Mouse (Mus musculus) midbrain, embryonic 13.5 days (tissue): ENCODE measurements around the gene Zyg11b. TPM values are rescaled to one million over a fixed set of nuclear protein-coding genes. Genes with fewer than 3 reads are reported as not detected.

Experiments used
- ATAC-seq: fragments of 200-750 bp; cut with Nextera tagmentation; 2 replicates; pipeline ENCODE4 v1.8.0; 2017; ENCODE audit warnings: mild to moderate bottlenecking, moderate TSS enrichment, moderate library complexity
- H3K27ac ChIP-seq: fragments of 300-500 bp; sonication (generic); 2 replicates; pipeline ENCODE4 v1.5.1; 2015; ENCODE audit warnings: inconsistent platforms, mild to moderate bottlenecking, moderate library complexity
- H3K27me3 ChIP-seq: fragments of 300-500 bp; sonication (generic); 2 replicates; pipeline ENCODE4 v1.6.1; 2015; ENCODE audit warnings: mild to moderate bottlenecking, inconsistent platforms
- H3K36me3 ChIP-seq: fragments of 300-500 bp; sonication (generic); 2 replicates; pipeline ENCODE4 v1.6.1; 2015; ENCODE audit warnings: mild to moderate bottlenecking, inconsistent platforms
- H3K4me1 ChIP-seq: fragments of 300-500 bp; sonication (generic); replicated peaks from 2 replicates; pipeline ENCODE4 v1.6.1; 2015; ENCODE audit warnings: inconsistent platforms
- H3K4me2 ChIP-seq: fragments of 300-500 bp; sonication (generic); replicated peaks from 2 replicates; pipeline ENCODE4 v1.6.1; 2015; ENCODE audit warnings: moderate library complexity, mild to moderate bottlenecking, inconsistent platforms
- H3K4me3 ChIP-seq: fragments of 300-500 bp; sonication (generic); replicated peaks from 2 replicates; pipeline ENCODE4 v1.5.1; 2015; ENCODE audit warnings: mild to moderate bottlenecking, inconsistent platforms
- H3K9ac ChIP-seq: fragments of 300-500 bp; sonication (generic); replicated peaks from 2 replicates; pipeline ENCODE4 v1.6.1; 2015; ENCODE audit warnings: mild to moderate bottlenecking, inconsistent platforms
- H3K9me3 ChIP-seq: fragments of 300-500 bp; sonication (generic); 2 replicates; pipeline ENCODE4 v1.6.1; 2016; ENCODE audit warnings: mild to moderate bottlenecking, inconsistent platforms
- WGBS: fragments of 180-500 bp; shearing (Covaris S2); methylation state at CpG from one replicate; pipeline ENCODE4 v1.1.7; 2015; 5-methylcytosine and 5-hydroxymethylcytosine counted together
- polyA plus RNA-seq: library from polyadenylated mRNA; unstranded; fragments of >200 nt; fragmentation: Nextera tagmentation; extraction: Ambion mirVana; gene quantifications from 2 replicates; pipeline ENCODE4 v1.2.1, GENCODE M21; 2015

The Zyg11b gene
- 30.3 and 30.9 TPM in 2 replicates for polyA plus RNA-seq

DNA sequence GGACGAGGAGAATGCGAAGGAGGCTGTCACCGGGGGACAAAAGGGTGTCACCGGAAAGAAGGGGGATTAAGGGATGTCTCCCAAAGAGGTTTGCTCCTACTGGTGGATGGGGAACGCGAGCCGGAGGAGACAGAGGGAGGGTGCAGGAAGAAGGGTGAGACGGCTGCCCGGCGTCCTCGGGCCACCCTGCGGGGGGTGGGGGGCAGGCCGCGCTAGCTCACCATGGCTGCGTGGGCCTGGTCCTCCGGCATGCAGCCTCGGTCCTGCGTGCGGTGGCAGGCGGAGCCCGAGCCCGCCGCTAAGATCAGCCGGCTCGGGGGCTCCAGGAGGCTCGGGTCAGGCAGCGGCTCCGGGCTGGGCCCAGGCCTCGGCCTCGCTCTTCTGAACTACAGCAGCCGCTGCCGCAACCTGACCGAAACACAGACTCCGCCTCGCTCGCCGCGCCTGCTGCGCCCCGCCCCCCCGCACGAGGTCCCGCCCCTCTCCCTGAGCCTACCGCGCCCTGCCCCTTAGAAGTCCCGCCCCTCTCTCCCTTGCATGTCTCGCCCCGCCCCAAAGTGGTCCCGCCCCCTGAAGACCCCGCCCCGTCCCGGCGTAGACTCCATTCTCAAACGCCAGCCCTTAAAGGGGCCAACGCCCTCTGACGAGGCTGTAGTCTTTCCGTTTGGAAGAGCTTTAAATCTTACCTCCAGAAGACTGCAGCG lies at the start of gene Zyg11b:
Zyg11b (minus strand) TSS at position 427 of the 704 bp plus-strand sequence.
- Histone ChIP-seq H3K4me2 (peak within 1 kb of the TSS; percentile 74), H3K36me3 (no peaks in the 10 kb centered on the region), H3K4me3 (peak within 1 kb of the TSS; percentile 90), H3K9ac (peak within 1 kb of the TSS; percentile 94), H3K4me1 (peaks cover 25% of the 10 kb centered on the region), H3K9me3 (no peaks in the 10 kb centered on the region), H3K27me3 (no peaks in the 10 kb centered on the region), H3K27ac (peak within 1 kb of the TSS; percentile 95)
- ATAC-seq = peak; percentile 94
- under 1% methylated on average over 57 of the region's 58 CpGs for WGBS

DNA sequence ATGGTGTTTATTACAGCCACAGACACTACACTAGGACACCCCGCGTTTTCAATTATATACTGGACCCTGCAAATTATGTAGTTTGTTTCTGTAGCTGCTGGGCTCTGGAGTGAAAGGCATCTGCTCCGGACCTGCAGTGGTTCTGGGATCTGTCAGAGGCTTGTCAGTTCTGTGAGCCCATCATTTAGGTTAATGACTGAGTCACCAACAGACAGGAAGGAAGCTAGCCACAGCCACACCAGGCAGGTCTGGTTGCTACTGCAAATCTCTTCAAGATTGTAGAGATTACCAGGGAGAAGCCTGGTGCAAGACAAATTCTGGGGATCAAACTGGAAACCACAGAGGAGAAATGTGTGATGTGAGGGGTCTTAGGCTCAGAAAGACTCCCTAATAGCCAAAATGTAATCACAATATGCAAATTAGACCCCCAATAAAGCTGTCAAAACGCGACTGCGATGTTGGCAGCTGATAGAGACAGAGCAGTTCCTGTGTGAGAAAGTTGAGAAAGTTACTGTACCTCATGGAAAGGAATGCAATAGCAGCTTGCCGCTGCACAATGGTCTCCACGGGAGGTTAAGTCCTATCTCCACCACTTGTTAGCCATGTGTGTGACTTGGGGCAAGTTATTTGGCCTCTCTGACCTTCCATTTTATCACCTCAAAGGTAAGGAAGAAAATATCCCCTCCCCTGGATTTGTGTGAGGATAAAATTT lies 49.1 kb upstream of the Zyg11b start:
- no peak overlapping the region for H3K4me3 ChIP-seq
- H3K9ac ChIP-seq = no peak overlapping the region
- no peak overlapping the region for H3K4me2 ChIP-seq
- no peak for ATAC-seq
- no peaks in the 10 kb centered on the region for H3K9me3 ChIP-seq
- no peaks in the 10 kb centered on the region for H3K36me3 ChIP-seq
- 0 out of 2 replicates have a peak overlapping the region, but pooled peaks have one; percentile 11 for H3K27ac ChIP-seq
- H3K4me1 ChIP-seq = peaks cover 37% of the 10 kb centered on the region
- 45% methylated on average over 8 of the region's 8 CpGs for WGBS
- H3K27me3 ChIP-seq = no peaks in the 10 kb centered on the region

DNA sequence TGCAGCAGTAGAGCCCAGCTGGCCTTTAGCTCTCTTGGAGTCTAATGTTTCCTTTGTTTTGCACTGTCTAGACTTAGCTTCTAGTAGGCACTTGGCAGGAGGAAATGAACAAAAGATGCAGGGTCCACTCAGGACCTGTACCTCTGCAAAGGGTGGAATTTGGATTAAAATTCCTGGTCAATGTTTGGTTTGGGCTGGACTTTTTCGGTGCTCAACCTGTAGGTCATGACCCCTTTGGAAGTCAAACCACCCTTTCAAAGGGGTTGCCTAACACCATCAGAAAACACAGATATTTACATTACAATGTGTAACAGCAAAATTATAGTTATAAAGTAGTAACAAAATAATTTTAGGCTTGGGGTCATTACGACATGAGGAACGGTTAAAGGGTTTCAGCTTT lies 48.2 kb upstream of the Zyg11b start:
- no peaks in the 10 kb centered on the region for H3K36me3 ChIP-seq
- H3K27me3 ChIP-seq = no peaks in the 10 kb centered on the region
- peaks cover 45% of the 10 kb centered on the region for H3K4me1 ChIP-seq
- H3K4me3 ChIP-seq = no peak overlapping the region
- H3K4me2 ChIP-seq = no peak overlapping the region
- no peak overlapping the region for H3K9ac ChIP-seq
- 79% methylated on average over 3 of the region's 3 CpGs for WGBS
- no peak overlapping the region for H3K27ac ChIP-seq
- ATAC-seq = no peak
- H3K9me3 ChIP-seq = no peaks in the 10 kb centered on the region

DNA sequence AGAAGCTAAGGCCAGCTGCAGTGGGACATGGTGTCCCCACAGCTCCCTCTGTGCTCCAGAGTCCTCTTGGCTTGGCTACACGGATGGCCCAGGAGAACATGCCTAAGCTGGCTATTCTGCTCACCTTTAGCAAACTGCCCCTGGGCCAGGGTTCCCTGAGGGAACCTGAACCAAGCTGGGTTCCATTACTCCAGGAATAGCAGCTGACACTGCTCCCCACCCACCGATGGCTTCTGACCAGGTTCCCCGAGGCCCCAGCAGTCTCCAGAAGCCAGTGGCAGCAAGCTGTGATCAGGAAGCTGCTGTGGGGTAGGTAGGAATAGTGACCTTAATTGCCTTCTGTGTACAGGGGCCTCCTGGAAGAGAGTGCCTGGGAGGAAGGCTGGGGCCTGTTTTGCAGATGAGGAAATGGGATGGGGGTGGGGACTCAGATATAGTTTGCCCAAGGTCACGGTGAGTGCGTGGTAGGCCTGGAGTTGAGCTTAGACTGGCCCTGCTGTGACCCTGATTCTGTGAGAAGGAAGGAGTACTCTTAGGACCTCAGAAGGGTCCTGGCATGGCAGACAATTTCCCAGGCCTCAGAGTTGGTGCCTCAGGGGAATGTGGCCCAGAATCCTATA lies 47.5 kb upstream of the Zyg11b start:
- Histone ChIP-seq H3K36me3 (no peaks in the 10 kb centered on the region), H3K4me2 (no peak overlapping the region), H3K9ac (no peak overlapping the region), H3K9me3 (no peaks in the 10 kb centered on the region), H3K4me3 (no peak overlapping the region), H3K4me1 (peaks cover 45% of the 10 kb centered on the region), H3K27ac (no peak overlapping the region), H3K27me3 (no peaks in the 10 kb centered on the region)
- WGBS = 81% methylated on average over 5 of the region's 5 CpGs
- no peak for ATAC-seq

DNA sequence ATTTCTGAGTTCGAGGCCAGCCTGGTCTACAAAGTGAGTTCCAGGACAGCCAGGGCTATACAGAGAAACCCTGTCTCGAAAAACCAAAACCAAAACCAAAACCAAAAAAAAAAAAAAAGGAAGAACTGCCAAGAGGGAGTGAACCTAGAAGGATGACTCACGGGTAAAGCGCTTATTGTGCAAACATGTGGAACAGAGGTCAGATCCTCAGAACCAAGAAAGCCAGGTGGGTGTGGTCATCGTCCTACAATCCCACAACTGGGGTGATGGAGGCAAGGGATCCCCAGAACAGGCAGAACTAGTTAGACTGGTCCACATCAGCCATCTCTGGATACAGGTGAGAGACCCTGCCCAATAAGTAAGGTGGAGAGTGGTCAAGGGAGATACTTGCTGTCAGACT lies 46.2 kb upstream of the Zyg11b start:
- H3K4me3 ChIP-seq = no peak overlapping the region
- no peaks in the 10 kb centered on the region for H3K36me3 ChIP-seq
- H3K27ac ChIP-seq = no peak overlapping the region
- 90% methylated on average over 5 of the region's 5 CpGs for WGBS
- no peak overlapping the region for H3K9ac ChIP-seq
- H3K9me3 ChIP-seq = no peaks in the 10 kb centered on the region
- H3K4me1 ChIP-seq = peaks cover 45% of the 10 kb centered on the region
- no peak for ATAC-seq
- no peak overlapping the region for H3K4me2 ChIP-seq
- H3K27me3 ChIP-seq = no peaks in the 10 kb centered on the region

DNA sequence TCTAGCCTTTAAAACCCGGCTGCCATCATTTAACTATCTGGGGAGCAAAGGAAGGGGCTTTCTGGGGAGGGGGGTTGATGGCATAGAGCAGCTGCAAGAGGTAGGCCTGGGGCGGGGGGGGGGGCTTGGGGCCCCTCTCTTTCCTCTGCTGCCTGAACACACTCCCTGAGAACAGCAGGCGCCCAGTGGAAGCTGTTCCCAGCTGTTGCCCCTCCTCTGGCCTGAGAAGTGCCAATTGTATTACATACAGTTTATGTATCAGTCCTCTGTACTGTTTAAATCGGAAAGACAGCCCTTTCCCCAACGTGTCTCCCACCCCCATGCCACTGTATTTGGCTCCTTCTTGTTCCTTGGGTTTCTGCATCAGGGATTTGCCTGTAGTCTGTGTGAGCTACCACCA lies 44.9 kb upstream of the Zyg11b start:
- Histone ChIP-seq H3K36me3 (no peaks in the 10 kb centered on the region), H3K9ac (no peak overlapping the region), H3K4me2 (no peak overlapping the region), H3K27me3 (no peaks in the 10 kb centered on the region), H3K9me3 (no peaks in the 10 kb centered on the region), H3K4me3 (no peak overlapping the region), H3K27ac (no peak overlapping the region), H3K4me1 (peaks cover 39% of the 10 kb centered on the region)
- ATAC-seq = no peak
- WGBS = 18% methylated on average over 5 of the region's 5 CpGs

DNA sequence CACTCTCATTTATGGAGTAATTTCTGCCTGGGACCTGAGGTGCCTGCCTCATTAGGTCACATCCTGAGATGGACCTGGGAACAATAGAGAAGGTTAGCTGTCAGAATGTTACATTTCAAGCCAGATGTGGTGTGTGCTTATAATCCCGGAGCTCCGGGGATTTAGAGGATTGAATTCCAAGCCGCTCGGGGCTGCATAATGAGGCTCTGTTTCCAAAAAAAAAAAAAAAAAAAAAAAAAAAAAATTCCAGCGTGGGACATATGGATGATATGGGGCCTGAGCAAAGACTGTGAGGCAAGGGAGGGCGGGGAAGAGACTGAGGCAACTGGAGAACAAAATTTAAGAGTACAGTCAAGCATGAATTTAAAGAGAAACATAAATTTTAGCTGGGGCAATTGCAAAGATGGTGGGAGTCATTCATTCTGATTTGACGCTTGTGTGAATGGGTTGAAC lies 43.8 kb upstream of the Zyg11b start:
- Histone ChIP-seq H3K4me1 (peaks cover 29% of the 10 kb centered on the region), H3K27ac (peak overlapping the region; percentile 80), H3K9me3 (no peaks in the 10 kb centered on the region), H3K27me3 (no peaks in the 10 kb centered on the region), H3K9ac (peak overlapping the region; percentile 21; the same call in 1 of the 2 replicates), H3K4me2 (no peak overlapping the region; the same call in 1 of the 2 replicates), H3K4me3 (no peak overlapping the region), H3K36me3 (no peaks in the 10 kb centered on the region)
- 8% methylated on average over 7 of the region's 7 CpGs for WGBS
- ATAC-seq = 0 out of 2 replicates have a peak, but pooled peaks have one; percentile 38

DNA sequence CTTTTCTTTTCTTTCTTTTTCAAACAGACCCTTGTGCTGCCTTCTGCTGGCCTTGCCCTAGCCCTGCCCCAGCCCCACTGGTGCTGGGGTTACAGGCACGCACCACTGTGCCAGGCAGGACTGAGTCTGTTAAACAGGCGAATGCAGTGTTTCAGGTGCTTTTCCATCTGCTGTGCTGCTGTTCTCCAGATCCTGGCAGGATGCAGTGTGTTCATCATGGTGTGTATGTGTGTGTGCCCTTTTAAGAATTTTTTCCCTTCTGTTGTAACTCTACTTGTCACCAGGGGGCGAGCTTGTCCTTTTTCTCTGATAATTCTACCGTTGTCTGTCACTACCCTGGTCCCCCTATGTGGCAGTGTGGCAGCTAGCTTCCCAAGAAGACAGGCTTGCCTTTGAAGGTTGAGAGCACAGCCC lies 38.4 kb upstream of the Zyg11b start:
- peak overlapping the region; percentile 51 for H3K27ac ChIP-seq
- no peaks in the 10 kb centered on the region for H3K9me3 ChIP-seq
- H3K4me3 ChIP-seq = no peak overlapping the region
- no peak overlapping the region for H3K4me2 ChIP-seq
- peaks cover 38% of the 10 kb centered on the region for H3K36me3 ChIP-seq
- peaks cover 15% of the 10 kb centered on the region for H3K4me1 ChIP-seq
- H3K27me3 ChIP-seq = no peaks in the 10 kb centered on the region
- ATAC-seq = peak; percentile 89
- H3K9ac ChIP-seq = no peak overlapping the region; the same call in 1 of the 2 replicates
- 17% methylated on average over 4 of the region's 4 CpGs for WGBS

DNA sequence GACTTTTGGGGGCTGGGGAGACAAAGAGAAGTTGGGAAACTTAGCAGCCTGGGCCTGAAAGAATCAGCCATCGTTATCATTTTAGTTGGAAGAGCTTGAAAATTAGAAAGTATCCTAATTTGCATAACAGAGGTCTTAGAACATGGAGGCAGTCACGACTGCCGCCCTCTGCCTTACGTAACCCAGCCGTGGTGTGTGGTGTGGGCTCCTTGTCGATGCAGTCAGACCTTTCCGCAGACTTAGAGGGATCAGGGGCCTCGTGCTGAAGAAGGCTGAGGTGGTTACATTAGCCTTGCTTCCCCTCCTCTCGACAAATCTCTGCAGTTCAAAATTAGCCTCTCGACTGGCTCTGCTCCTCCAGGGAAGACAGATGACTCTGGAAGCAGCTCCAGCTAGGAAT lies 37.9 kb upstream of the Zyg11b start:
- H3K9me3 ChIP-seq = no peaks in the 10 kb centered on the region
- H3K4me2 ChIP-seq = no peak overlapping the region
- H3K27me3 ChIP-seq = no peaks in the 10 kb centered on the region
- peak overlapping the region; percentile 51 for H3K27ac ChIP-seq
- H3K4me1 ChIP-seq = peaks cover 13% of the 10 kb centered on the region
- H3K9ac ChIP-seq = no peak overlapping the region; the same call in 1 of the 2 replicates
- H3K36me3 ChIP-seq = peaks cover 42% of the 10 kb centered on the region
- WGBS = 57% methylated on average over 10 of the region's 10 CpGs
- peak; percentile 40 for ATAC-seq
- no peak overlapping the region for H3K4me3 ChIP-seq

DNA sequence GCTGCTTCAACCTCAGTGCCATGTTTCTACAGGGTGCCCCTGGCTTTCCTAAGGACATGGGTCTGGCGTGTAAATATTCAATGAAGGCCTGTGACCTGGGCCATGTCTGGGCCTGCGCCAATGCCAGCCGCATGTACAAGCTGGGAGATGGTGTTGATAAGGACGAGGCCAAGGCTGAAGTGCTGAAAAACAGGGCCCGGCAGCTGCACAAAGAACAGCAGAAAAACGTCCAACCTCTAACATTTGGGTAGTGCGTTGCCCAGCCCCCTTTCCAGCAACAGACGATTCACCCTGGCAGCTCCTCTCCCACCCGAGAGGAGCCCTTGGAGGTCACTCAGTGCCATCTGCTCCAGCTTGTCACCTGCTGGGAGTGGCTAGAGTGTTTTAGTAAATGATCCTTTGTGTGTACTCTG lies 37.4 kb upstream of the Zyg11b start:
- WGBS = 55% methylated on average over 9 of the region's 9 CpGs
- Histone ChIP-seq H3K27me3 (no peaks in the 10 kb centered on the region), H3K4me3 (no peak overlapping the region), H3K4me1 (peaks cover 13% of the 10 kb centered on the region), H3K27ac (peak overlapping the region; percentile 51), H3K9me3 (no peaks in the 10 kb centered on the region), H3K36me3 (peaks cover 45% of the 10 kb centered on the region), H3K4me2 (no peak overlapping the region), H3K9ac (no peak overlapping the region; the same call in 1 of the 2 replicates)
- no peak; the same call in 1 of the 2 replicates for ATAC-seq

DNA sequence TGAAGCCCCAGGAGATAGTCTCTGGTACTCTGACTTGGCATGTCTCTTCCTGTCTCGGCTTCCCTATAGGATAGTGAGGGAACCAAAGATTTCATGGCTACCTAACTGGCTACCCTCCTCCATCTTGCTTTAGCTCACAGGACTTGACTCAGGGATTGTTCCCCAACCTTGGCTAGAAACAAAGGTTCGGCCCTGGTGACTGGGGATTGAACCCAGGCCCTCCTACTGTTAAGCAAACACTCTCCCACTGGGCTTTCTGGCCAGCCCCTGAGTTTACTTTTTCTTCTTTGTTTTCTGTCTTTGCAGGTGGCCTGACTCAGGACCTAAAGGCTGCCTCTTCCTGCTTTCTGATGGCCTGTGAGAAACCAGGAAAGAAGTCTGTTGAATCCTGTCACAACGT lies 36.9 kb upstream of the Zyg11b start:
- Histone ChIP-seq H3K27ac (peak overlapping the region; percentile 51; the same call in 1 of the 2 replicates), H3K36me3 (peaks cover 49% of the 10 kb centered on the region)

DNA sequence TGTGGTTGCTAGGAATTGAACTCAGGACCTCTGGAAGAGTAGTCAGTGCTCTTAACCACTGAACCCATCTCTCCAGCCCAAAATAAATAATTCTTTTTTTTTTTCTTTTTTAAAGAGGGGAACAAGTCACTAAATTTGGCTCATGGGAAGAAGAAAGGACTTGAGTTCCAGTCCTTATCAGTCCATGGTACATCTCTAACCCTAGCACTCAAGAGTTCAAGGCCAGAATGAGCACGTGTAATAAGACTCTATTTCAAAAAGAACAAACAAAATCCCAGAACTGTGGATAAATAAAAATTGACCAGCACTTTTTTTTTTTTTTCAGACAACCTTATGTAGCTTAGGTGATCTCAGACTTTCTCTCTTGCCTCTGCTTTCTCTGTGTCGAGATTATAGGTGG lies 35.9 kb upstream of the Zyg11b start:
- Histone ChIP-seq H3K27ac (no peak overlapping the region), H3K9ac (no peak overlapping the region), H3K9me3 (no peaks in the 10 kb centered on the region), H3K36me3 (peaks cover 58% of the 10 kb centered on the region), H3K27me3 (no peaks in the 10 kb centered on the region), H3K4me2 (no peak overlapping the region), H3K4me1 (peaks cover 13% of the 10 kb centered on the region), H3K4me3 (no peak overlapping the region)
- ATAC-seq = no peak
- WGBS = 82% methylated on average over 2 of the region's 2 CpGs

More for the DNA sequence above, 36.9 kb upstream of the Zyg11b start:
- H3K4me3 ChIP-seq = no peak overlapping the region
- H3K9me3 ChIP-seq = no peaks in the 10 kb centered on the region
- no peak overlapping the region for H3K9ac ChIP-seq
- ATAC-seq = no peak
- H3K27me3 ChIP-seq = no peaks in the 10 kb centered on the region
- WGBS = 34% methylated on average over 3 of the region's 3 CpGs
- H3K4me2 ChIP-seq = no peak overlapping the region
- H3K4me1 ChIP-seq = peaks cover 13% of the 10 kb centered on the region
